Mouse (Mus musculus) neutrophil, adult 65 days (primary cell): ENCODE results near the gene Mlf2. TPM values are rescaled to one million over a fixed set of nuclear protein-coding genes. Genes with fewer than 3 reads are reported as not detected.

Experiments
- total RNA-seq: library from RNA; stranded (reverse); gene quantifications from 2 replicates; pipeline ENCODE4 v1.2.4, GENCODE M21; 2023

Gene Mlf2
- total RNA-seq = 82.7 and 86.2 TPM in 2 replicates

DNA sequence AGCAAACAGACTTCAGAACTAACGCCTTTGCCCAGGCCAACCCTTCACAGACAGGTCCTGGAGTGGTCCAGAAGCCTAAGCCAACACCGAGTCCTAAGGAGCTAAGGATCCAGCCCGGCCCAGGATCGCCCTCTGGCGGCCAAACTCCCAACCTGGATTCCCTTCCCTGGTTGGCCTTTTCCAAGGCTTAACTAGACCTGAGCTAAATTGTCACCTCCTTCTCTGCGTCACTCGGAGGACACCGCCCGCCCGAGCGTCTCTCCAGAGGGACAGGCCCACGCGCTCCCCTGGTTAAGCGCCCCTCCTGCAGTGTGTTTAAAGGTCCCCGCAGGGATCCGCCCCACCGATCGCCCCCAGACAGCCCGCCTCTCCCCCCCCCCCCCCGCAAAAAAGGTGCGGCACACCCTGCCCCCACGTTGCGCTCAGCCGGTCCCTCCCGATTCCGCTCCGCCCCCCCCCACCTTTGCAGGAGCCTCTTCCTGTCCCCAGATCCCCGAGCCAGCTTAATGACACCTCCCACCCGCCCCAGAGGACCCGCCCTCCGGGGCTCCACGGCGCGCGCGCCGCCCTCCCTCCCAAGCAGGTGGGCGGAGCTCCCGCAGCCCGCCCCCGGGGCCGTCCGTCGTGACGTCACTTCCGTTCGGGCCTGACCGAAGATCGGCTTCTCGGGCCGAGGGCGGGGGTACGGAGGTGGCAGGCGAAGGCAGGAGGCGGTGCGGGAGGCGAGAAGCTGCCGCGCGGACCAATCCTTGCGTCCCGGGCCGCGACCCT is at the start of gene Mlf2:
Gene Mlf2 (plus strand): TSS at position 633 of the 771 bp plus-strand sequence.

GRCm38 (mm10) chr6:124887986-124888385 is 43.2 kb upstream of the Mlf2 start, which contains the start of gene Cd4:
TSS of gene Cd4 (minus strand) at chr6:124888221.

DNA sequence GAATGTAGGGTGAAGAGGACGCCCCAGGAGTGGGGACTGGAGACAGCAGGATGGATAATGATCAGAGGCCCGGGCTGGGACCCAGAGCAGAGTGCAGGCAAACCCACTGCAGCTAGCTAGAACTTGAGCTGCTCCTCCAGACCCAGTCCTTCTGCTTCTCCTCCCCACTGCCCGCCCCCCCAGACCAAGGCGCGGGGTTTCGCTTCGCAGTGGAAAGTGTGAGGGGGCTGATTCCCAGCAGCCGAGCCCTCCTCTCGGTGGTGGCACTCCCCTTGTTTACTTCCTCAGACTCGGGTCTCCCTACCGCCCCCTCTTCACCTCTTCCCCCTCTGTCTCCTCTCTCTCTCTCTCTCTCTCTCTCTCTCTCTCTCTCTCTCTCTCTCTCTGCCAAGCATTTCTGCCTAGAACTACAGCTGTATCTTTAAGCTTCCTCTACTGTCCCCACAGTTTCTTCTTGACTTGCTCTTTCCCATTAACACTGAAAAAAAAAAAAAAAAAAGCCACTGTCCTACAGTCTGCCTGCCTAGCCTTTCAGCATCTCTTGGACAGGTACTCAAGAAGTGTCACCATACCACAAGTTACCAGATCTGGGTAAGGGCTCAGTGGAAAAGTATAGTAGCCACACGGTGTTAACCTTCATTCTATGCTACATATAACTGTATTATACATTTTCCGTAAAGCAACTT is 19.5 kb upstream of the Mlf2 start, which contains the start of gene Lag3:
Gene Lag3 (minus strand): TSS at position 173 of the 686 bp plus-strand sequence.

DNA sequence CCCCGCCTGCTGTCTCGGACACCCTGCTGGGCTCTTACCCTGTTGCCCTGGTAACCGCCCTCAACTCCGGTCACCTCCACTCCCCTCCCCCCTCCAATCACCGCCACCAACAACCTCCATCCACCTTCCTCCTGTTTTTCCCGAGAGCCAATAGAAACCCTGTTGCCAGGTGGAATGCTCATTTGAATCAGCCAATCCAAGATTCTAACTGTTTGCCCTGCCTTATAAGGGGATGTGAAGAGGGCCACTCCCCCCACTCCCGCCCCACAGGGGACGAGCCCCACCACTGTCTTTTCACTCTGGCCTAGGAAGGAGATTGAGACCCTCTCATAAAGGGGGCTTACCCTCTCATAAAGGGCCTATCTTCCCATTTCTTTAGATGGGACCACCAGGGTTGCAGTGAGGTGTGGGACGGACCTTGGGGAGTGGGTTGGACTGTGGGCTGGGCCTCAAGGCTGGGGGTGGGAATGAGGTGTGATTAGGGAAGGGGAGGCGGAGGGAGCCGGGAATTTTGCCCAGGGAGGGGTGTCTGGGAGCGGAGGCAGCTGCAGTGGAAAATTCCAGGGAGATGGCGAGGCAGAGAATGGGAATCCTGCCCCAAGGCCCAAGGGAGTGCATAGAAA is 11.4 kb upstream of the Mlf2 start, which contains the start of gene Ptms:
Gene Ptms (minus strand): TSS at position 409 of the 623 bp plus-strand sequence.

GRCm38 (mm10) chr6:124965088-124965719 is 34.0 kb downstream of the Mlf2 start, which contains the start of gene Cops7a:
TSS of gene Cops7a (minus strand) at chr6:124965538.

Other genes with a start within 250 kb of the Mlf2 start
- gene Emg1, start 219.2 kb upstream of the Mlf2 start, total RNA-seq = 40.5 and 44.4 TPM in 2 replicates
- gene Phb2, start 219.1 kb upstream of the Mlf2 start, total RNA-seq = 91.6 and 94.2 TPM in 2 replicates
- 332 and 353 TPM in 2 replicates for gene Ptpn6, start 192.7 kb upstream of the Mlf2 start, total RNA-seq
- 89.2 and 97.3 TPM in 2 replicates for gene Grcc10, start 190.0 kb upstream of the Mlf2 start, total RNA-seq
- gene Gm45234, start 175.4 kb upstream of the Mlf2 start, total RNA-seq = not detected in 2 replicates
- gene Atn1, start 174.9 kb upstream of the Mlf2 start, total RNA-seq = 39.2 and 39.7 TPM in 2 replicates
- gene Eno2, start 161.7 kb upstream of the Mlf2 start, total RNA-seq = not detected in 2 replicates
- not detected in 2 replicates for gene Lrrc23, start 151.7 kb upstream of the Mlf2 start, total RNA-seq
- 17.6 and 18.8 TPM in 2 replicates for gene Spsb2, start 122.7 kb upstream of the Mlf2 start, total RNA-seq
- gene Tpi1, start 117.1 kb upstream of the Mlf2 start, total RNA-seq = 109 and 115 TPM in 2 replicates
- gene Usp5, start 101.9 kb upstream of the Mlf2 start, total RNA-seq = 41.6 and 56.4 TPM in 2 replicates
- gene Cdca3, start 101.8 kb upstream of the Mlf2 start, total RNA-seq = 41.2 and 59.0 TPM in 2 replicates
- not detected in 2 replicates for gene Gnb3, start 91.1 kb upstream of the Mlf2 start, total RNA-seq
- 0.36 and 0.76 TPM in 2 replicates for gene P3h3, start 73.6 kb upstream of the Mlf2 start, total RNA-seq
- not detected in 2 replicates for gene Gpr162, start 67.4 kb upstream of the Mlf2 start, total RNA-seq
- gene Cd4, start 43.2 kb upstream of the Mlf2 start, total RNA-seq = 0.88 TPM in 1 of 2 replicates, not detected in the other
- gene Lag3, start 19.7 kb upstream of the Mlf2 start, total RNA-seq = 0.38 and 0.43 TPM in 2 replicates
- 108 and 127 TPM in 2 replicates for gene Ptms, start 11.3 kb upstream of the Mlf2 start, total RNA-seq
- 15.5 and 17.7 TPM in 2 replicates for gene Cops7a, start 34.2 kb downstream of the Mlf2 start, total RNA-seq
- gene Pianp, start 65.3 kb downstream of the Mlf2 start, total RNA-seq = not detected in 2 replicates
- 86.5 and 92.3 TPM in 2 replicates for gene Zfp384, start 77.8 kb downstream of the Mlf2 start, total RNA-seq
- 87.7 and 100 TPM in 2 replicates for gene Ing4, start 108.4 kb downstream of the Mlf2 start, total RNA-seq
- gene Acrbp, start 118.3 kb downstream of the Mlf2 start, total RNA-seq = 7.1 and 8.5 TPM in 2 replicates
- gene Lpar5, start 136.5 kb downstream of the Mlf2 start, total RNA-seq = 5.1 and 6.8 TPM in 2 replicates
- 185 and 239 TPM in 2 replicates for gene Chd4, start 164.6 kb downstream of the Mlf2 start, total RNA-seq
- 13.5 and 20.0 TPM in 2 replicates for gene Nop2, start 200.5 kb downstream of the Mlf2 start, total RNA-seq
- 24.7 and 34.6 TPM in 2 replicates for gene Iffo1, start 213.9 kb downstream of the Mlf2 start, total RNA-seq
- 693 and 1,543 TPM in 2 replicates for gene Gapdh, start 235.1 kb downstream of the Mlf2 start, total RNA-seq